Mouse (Mus musculus) liver, embryonic 11.5 days (tissue): ENCODE data around the gene Krtap24-1. TPM values are rescaled to one million over a fixed set of nuclear protein-coding genes. Genes with fewer than 3 reads are reported as not detected.

Source experiments
- ATAC-seq: fragments of 200-750 bp; cut with Nextera tagmentation; replicated peaks from 2 replicates; pipeline ENCODE4 v1.8.0; 2017; ENCODE audit warnings: moderate number of reproducible peaks, mild to moderate bottlenecking, moderate TSS enrichment, moderate library complexity; ENCODE audit not compliant: low FRiP score
- DNase-seq: peaks from one replicate; pipeline ENCODE4 v3.0.0-alpha.2; 2017; ENCODE audit warnings: low spot score
- H3K27ac ChIP-seq: fragments of 300-500 bp; sonication (generic); 2 replicates; pipeline ENCODE4 v1.5.1; 2014; ENCODE audit warnings: mild to moderate bottlenecking, low read depth, low read length, control low read depth
- H3K27me3 ChIP-seq: fragments of 300-500 bp; sonication (generic); replicated peaks from 2 replicates; pipeline ENCODE4 v1.6.1; 2014; ENCODE audit warnings: low read length, mixed read lengths; ENCODE audit not compliant: control insufficient read depth, insufficient read depth
- H3K36me3 ChIP-seq: fragments of 300-500 bp; sonication (generic); 2 replicates; pipeline ENCODE4 v1.6.1; 2014; ENCODE audit warnings: mild to moderate bottlenecking, low read length, moderate library complexity, mixed read lengths; ENCODE audit not compliant: control insufficient read depth, insufficient read depth
- H3K4me1 ChIP-seq: fragments of 300-500 bp; sonication (generic); replicated peaks from 2 replicates; pipeline ENCODE4 v1.6.1; 2014; ENCODE audit warnings: low read length, mixed read lengths; ENCODE audit not compliant: control insufficient read depth, insufficient read depth
- H3K4me2 ChIP-seq: fragments of 300-500 bp; sonication (generic); 2 replicates; pipeline ENCODE4 v1.6.1; 2014; ENCODE audit warnings: mild to moderate bottlenecking, control low read depth, moderate library complexity
- H3K4me3 ChIP-seq: fragments of 300-500 bp; sonication (generic); 2 replicates; pipeline ENCODE4 v1.5.1; 2014; ENCODE audit warnings: low read depth, low read length, control low read depth
- H3K9ac ChIP-seq: fragments of 300-500 bp; sonication (generic); 2 replicates; pipeline ENCODE4 v1.6.1; 2014; ENCODE audit warnings: low read depth, low read length, control low read depth
- H3K9me3 ChIP-seq: fragments of 300-500 bp; sonication (generic); 2 replicates; pipeline ENCODE4 v1.6.1; 2016; ENCODE audit warnings: low read length, inconsistent platforms, mixed read lengths; ENCODE audit not compliant: control insufficient read depth
- WGBS: fragments of 180-500 bp; shearing (Covaris S2); extraction: QIAGEN DNeasy Blood & Tissue Kit; methylation state at CpG from one replicate; pipeline ENCODE4 v1.1.7; 2014; 5-methylcytosine and 5-hydroxymethylcytosine counted together
- polyA plus RNA-seq: library from polyadenylated mRNA; unstranded; fragments of >200 nt; fragmentation: Nextera tagmentation; extraction: Ambion mirVana; gene quantifications from 2 replicates; pipeline ENCODE4 v1.2.1, GENCODE M21; 2014

Gene Krtap24-1
- polyA plus RNA-seq, 1 experiment from 2014 or later = not detected

DNA sequence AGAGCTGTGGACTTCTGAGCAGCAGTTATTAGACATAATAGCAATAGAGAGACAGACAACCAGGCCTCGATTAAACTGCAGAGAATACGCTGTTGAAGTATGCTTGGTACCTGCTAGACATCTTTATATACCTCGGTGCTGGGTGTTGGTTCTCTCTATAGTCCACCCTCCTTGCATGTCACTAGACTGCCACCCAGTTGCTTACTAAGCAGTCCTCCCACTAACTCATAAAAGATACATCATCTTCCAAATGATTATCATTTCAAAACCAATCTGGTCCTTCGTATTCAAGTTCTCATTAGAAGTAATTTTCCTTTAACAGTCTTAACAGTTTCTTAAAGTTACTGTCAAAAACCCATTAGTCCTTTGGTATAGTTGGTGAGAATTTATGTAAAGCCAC, 15.5 kb upstream of the Krtap24-1 start, which contains the start of gene 2310079G19Rik:
Gene 2310079G19Rik (minus strand): TSS at position 101 of the 400 bp plus-strand sequence.
- 86% methylated on average over 4 of the region's 4 CpGs for WGBS
- H3K9ac ChIP-seq = no peak within 1 kb of the TSS
- H3K9me3 ChIP-seq = no peaks in the 10 kb centered on the region
- no peak within 1 kb of the TSS for H3K27ac ChIP-seq
- DNase-seq (no peak), ATAC-seq (no peak)
- no peaks in the 10 kb centered on the region for H3K36me3 ChIP-seq
- H3K4me3 ChIP-seq = no peak within 1 kb of the TSS
- no peaks in the 10 kb centered on the region for H3K4me1 ChIP-seq
- H3K27me3 ChIP-seq = no peaks in the 10 kb centered on the region
- H3K4me2 ChIP-seq = no peak within 1 kb of the TSS

DNA sequence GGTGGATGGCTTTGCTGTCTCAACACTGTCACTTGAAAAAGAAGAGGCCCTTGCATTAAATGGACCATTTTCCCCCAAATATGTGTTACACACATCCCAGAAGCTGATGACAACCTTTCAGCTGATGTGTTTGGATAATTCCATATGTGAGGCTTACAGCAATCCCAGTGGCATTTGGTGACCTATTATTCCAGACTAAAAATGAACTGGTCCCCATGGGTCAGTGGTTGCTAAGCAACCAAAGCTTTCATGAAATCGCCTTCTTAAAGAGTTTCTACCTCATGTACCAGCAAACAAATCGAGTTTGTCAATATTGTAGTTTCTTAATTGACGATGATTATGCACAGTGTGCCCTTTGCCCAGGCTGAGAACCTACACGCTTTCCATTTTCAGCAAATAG, 633 bp upstream of the Krtap24-1 start:
- H3K36me3 ChIP-seq = no peaks in the 10 kb centered on the region
- H3K4me1 ChIP-seq = no peaks in the 10 kb centered on the region
- H3K4me3 ChIP-seq = no peak overlapping the region
- H3K9ac ChIP-seq = no peak overlapping the region
- ATAC-seq = no peak
- no peak for DNase-seq
- no peak overlapping the region for H3K4me2 ChIP-seq
- H3K9me3 ChIP-seq = no peaks in the 10 kb centered on the region
- H3K27ac ChIP-seq = no peak overlapping the region
- no peaks in the 10 kb centered on the region for H3K27me3 ChIP-seq
- WGBS = 80% methylated on average over 4 of the region's 4 CpGs

DNA sequence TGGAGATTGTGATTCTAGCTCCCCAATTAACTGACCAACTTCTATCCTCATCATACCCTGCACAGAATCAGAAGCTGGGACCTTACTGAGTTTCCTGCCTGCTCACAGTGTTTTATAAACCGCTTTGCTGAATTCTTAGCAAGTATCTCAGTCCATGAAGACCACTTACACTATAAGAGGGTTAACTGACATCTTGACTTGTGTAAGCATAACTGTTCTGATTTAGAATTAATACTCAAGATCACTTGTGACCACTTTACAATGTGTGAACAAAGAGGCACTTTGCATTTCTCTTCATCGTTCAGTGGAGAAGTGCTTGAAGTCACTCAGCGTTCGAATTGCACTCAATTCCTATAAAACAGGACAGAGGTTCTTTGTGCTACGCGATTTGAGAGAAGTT, 7.5 kb downstream of the Krtap24-1 start:
- Histone ChIP-seq H3K9me3 (no peaks in the 10 kb centered on the region), H3K27ac (no peak overlapping the region), H3K4me2 (no peak overlapping the region), H3K36me3 (no peaks in the 10 kb centered on the region), H3K27me3 (no peaks in the 10 kb centered on the region), H3K4me1 (no peaks in the 10 kb centered on the region), H3K4me3 (no peak overlapping the region), H3K9ac (no peak overlapping the region)
- 85% methylated on average over 6 of the region's 6 CpGs for WGBS
- no peak for DNase-seq
- no peak for ATAC-seq

DNA sequence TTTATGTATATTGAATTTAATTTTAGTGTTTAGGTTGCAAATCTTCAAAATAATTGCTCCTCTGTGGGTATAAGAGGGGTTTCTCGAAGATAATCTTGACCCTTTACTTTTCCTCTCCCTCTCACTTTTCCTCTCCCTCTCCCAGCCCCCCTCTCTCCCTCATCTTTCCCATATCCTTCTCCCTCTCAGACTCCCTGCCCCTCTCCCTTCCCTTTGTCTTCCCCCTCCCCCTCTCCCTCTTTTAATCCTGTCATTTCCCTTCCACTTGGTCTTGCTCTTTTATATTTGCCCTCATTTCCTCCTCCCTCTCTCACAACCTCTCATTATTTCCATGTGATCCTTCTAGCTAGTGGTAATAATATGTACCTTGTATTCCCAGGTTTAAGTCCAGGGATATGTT, 9.6 kb downstream of the Krtap24-1 start:
- Histone ChIP-seq H3K4me1 (no peaks in the 10 kb centered on the region), H3K27me3 (no peaks in the 10 kb centered on the region), H3K4me2 (no peak overlapping the region), H3K9me3 (no peaks in the 10 kb centered on the region), H3K36me3 (no peaks in the 10 kb centered on the region), H3K4me3 (no peak overlapping the region), H3K27ac (no peak overlapping the region), H3K9ac (no peak overlapping the region)
- DNase-seq (no peak), ATAC-seq (no peak)
- WGBS = 37% methylated on average over 1 of the region's 1 CpGs

DNA sequence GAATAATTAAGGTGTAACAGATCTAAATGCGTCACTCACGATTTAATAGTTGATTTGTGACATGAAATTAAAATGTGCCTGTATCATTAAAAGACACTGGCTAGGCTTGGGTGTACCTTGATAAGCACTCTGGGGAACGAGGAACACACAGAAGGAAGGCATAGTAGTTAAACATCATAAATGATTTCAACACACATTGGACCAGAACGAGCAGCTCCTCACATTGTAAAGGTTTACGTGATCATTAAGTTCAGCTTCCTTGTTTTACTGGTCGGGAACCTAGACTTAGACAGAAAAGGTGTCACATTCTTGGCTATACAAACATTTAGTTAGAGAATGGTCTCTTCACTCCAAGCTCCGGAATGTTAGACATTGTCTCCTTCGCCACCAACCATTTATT, 11.8 kb downstream of the Krtap24-1 start:
- Histone ChIP-seq H3K4me1 (no peaks in the 10 kb centered on the region), H3K4me2 (no peak overlapping the region), H3K27me3 (no peaks in the 10 kb centered on the region), H3K9ac (no peak overlapping the region), H3K9me3 (no peaks in the 10 kb centered on the region), H3K36me3 (no peaks in the 10 kb centered on the region), H3K27ac (no peak overlapping the region), H3K4me3 (no peak overlapping the region)
- no peak for ATAC-seq
- no peak for DNase-seq
- 79% methylated on average over 8 of the region's 8 CpGs for WGBS

DNA sequence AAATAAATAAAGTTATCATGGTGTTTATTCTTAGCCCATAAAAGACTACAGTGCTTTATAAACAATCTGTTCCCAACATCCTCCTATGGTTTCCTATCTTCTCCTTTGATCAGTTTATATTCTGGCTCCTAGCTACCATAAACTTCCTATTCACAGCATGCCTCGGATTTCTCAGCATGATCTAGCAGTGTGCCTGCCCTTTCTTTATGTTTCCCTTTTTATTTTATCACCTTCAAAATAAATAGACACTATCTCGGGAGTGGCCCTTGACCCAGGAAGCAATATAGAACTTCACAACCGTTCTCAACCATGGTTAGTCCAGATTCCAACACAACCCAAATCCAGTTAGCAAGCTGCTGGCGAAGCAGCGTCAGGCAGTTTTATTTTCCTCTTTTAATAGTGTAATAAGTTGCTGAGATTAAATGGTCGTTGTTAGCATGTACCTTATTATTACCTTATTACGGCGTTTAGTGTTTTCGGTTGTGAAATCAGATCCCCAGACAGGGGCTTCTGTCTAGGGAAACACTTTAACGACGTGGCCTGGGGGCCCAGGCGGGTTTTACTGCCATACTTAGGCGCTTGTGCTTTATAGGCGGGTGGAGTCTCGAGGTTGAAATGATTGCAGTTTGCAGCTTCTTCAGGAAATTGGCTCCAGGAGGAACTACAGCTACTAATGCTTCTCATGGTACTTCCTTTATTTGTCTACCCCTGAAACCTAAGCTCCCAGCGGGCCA, 12.4 kb downstream of the Krtap24-1 start:
- no peak overlapping the region for H3K4me3 ChIP-seq
- H3K27ac ChIP-seq = no peak overlapping the region
- 55% methylated on average over 16 of the region's 16 CpGs for WGBS
- no peaks in the 10 kb centered on the region for H3K4me1 ChIP-seq
- no peak overlapping the region for H3K9ac ChIP-seq
- DNase-seq (no peak), ATAC-seq (no peak)
- H3K9me3 ChIP-seq = no peaks in the 10 kb centered on the region
- no peaks in the 10 kb centered on the region for H3K36me3 ChIP-seq
- no peaks in the 10 kb centered on the region for H3K27me3 ChIP-seq
- no peak overlapping the region for H3K4me2 ChIP-seq

DNA sequence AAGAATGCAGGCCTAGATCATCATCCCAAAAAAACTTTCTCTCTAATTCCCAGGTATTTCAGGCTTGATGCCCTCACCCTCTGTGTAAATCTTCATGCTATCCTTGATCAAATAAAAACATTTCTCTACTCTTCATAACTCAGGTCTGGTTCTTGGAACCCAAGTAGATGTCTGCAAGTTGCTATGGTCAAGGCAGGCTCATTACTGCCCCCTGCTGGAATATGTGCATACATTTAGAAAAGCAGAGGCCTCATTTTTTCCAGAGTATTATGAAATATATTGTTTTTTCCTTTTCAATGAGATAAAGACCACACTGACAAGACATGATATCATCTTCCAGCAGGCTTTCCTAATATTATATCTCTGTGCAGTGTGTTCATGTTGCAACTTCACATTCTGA, 19.3 kb downstream of the Krtap24-1 start:
- ATAC-seq (no peak), DNase-seq (no peak)

DNA sequence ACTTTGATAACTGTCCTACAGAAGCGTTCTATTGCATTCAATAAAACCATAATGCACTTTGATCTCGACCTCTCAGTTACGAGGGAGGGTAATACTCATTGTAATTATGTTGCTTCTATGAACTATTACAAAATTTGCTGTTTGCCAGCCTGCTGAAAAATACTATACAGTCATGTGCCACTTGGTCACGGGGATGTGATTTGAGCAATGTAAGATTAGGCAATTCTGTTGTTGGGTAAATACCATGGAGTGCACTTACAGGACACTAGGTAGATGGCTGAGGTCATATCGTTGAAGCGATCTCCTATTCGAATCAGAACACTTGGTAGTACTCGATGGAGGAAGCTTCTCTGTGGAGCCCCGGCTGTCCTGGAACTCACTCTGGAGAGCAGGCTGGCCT, 28.7 kb downstream of the Krtap24-1 start:
- no peak for DNase-seq
- ATAC-seq = no peak
- 85% methylated on average over 9 of the region's 9 CpGs for WGBS

More for the DNA sequence above, 19.3 kb downstream of the Krtap24-1 start:
- Histone ChIP-seq H3K4me2 (no peak overlapping the region), H3K9me3 (no peaks in the 10 kb centered on the region), H3K4me3 (no peak overlapping the region), H3K36me3 (no peaks in the 10 kb centered on the region), H3K4me1 (no peaks in the 10 kb centered on the region), H3K27me3 (no peaks in the 10 kb centered on the region), H3K27ac (no peak overlapping the region), H3K9ac (no peak overlapping the region)

DNA sequence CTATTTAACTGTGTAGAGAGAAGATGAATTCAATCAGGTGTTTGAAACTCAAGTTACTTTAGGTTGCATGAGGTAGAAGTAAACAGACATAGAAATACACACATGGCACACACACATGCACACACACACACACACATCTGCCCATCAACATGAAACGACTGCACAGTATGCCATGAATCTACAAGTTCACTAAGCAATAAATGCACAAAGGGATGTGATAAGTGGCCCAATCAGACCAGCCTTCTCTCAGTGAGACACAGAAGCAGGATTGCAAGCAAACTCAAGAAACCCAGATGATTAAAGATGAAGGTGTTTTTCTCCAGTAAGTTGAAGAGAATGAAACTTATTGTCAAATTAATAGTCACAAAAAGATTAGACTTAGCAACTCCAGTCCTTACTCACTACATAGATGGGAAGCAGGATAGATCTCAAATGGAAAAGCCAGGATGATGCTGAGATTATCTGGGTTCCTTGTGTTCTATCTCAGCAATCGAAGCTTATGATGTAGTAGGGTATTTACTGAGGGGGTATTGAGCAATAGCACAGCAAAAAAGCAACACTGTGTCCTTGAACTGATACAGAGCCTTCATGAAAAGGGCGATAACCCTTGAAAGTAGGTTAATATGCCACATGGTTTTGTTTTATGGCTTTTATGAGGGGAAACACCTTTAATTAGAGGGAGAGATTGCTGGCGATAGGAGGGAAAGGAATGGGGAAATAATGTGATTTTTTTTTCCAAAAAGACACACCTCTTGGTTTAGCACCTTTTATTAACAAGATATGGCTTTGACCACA, 36.0 kb downstream of the Krtap24-1 start:
- Histone ChIP-seq H3K4me3 (no peak overlapping the region), H3K4me2 (no peak overlapping the region), H3K27me3 (no peaks in the 10 kb centered on the region), H3K9ac (no peak overlapping the region), H3K36me3 (no peaks in the 10 kb centered on the region), H3K4me1 (no peaks in the 10 kb centered on the region), H3K27ac (no peak overlapping the region), H3K9me3 (no peaks in the 10 kb centered on the region)
- WGBS = 72% methylated on average over 4 of the region's 4 CpGs
- DNase-seq (no peak), ATAC-seq (no peak)

More for the DNA sequence above, 28.7 kb downstream of the Krtap24-1 start:
- no peak overlapping the region for H3K27ac ChIP-seq
- no peaks in the 10 kb centered on the region for H3K9me3 ChIP-seq
- H3K36me3 ChIP-seq = no peaks in the 10 kb centered on the region
- no peak overlapping the region for H3K9ac ChIP-seq
- no peaks in the 10 kb centered on the region for H3K4me1 ChIP-seq
- H3K4me3 ChIP-seq = no peak overlapping the region
- H3K4me2 ChIP-seq = no peak overlapping the region
- no peaks in the 10 kb centered on the region for H3K27me3 ChIP-seq
